Mouse (Mus musculus) E14TG2a.4 (cell line): ENCODE measurements at regions not wholly inside any gene's neighbourhood (a gene's known extent, or its start where the extent isn't known, plus 50 kb on each side); places are given as distances from the start of the nearest gene placed in this dataset.

Experiments used
- H3K27me3 ChIP-seq: 2 replicates; pipeline ENCODE4 v1.6.1; 2014; ENCODE audit warnings: low read length, control low read depth; ENCODE audit not compliant: insufficient read depth
- H3K36me3 ChIP-seq: 2 replicates; pipeline ENCODE4 v1.6.1; 2014; ENCODE audit warnings: low read length, control low read depth; ENCODE audit not compliant: insufficient read depth
- H3K4me1 ChIP-seq: replicated peaks from 2 replicates; pipeline ENCODE4 v1.6.1; 2014; ENCODE audit warnings: low read depth, low read length, control low read depth
- H3K4me3 ChIP-seq: replicated peaks from 2 replicates; pipeline ENCODE4 v1.5.1; 2014; ENCODE audit warnings: mild to moderate bottlenecking, low read length
- H3K9me3 ChIP-seq: 2 replicates; pipeline ENCODE4 v1.6.1; 2014; ENCODE audit warnings: low read length, control low read depth
- CTCF ChIP-seq: conservative IDR thresholded peaks from 2 replicates; pipeline ENCODE4 v1.5.1; 2014; ENCODE audit warnings: low read length
- NANOG ChIP-seq: IDR thresholded peaks from 2 replicates; pipeline ENCODE4 v1.6.1; 2014; ENCODE audit warnings: borderline replicate concordance, low read length, mixed read lengths
- POU5F1 ChIP-seq: IDR thresholded peaks from 2 replicates; pipeline ENCODE4 v1.6.1; 2014; ENCODE audit warnings: low read length, borderline replicate concordance

- no peak overlapping the region for H3K4me3 ChIP-seq
- H3K27me3 ChIP-seq, result no peaks in the 10 kb centered on the region
- H3K4me1 ChIP-seq, result no peaks in the 10 kb centered on the region
- H3K9me3 ChIP-seq, result peaks cover 93% of the 10 kb centered on the region
- TF ChIP-seq CTCF (no peak), POU5F1 (no peak), NANOG (no peak)
- H3K36me3 ChIP-seq, result no peaks in the 10 kb centered on the region
These were observed 846.7 kb downstream of the Synb start for GRCm38 (mm10) chr14:68447240-68447923.

DNA sequence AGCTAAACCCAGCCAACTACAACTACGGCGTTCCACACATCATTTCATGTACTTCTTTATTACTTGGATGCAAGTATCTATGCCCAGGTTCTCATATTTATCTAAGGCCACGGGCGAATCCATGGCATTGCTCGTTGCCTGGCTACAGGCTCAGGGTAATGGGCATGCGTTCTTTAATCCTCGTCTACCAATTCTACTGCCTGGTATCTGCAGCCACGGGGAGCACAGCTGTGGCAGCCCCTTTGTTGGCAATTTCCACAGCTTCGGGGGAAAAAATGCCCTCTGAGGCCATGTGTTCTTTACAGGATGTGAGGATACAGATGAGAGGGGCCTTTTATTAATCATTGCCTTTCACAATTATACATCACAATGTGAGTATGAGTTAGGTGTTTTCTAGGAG lies 860.8 kb downstream of the Synb start:
- no peaks in the 10 kb centered on the region; the same call in 1 of the 2 replicates for H3K9me3 ChIP-seq
- H3K36me3 ChIP-seq, result no peaks in the 10 kb centered on the region
- H3K4me3 ChIP-seq, result no peak overlapping the region
- H3K27me3 ChIP-seq, result no peaks in the 10 kb centered on the region
- TF ChIP-seq NANOG (no peak), CTCF (no peak), POU5F1 (no peak)
- H3K4me1 ChIP-seq, result no peaks in the 10 kb centered on the region

- TF ChIP-seq NANOG (no peak), POU5F1 (no peak), CTCF (no peak)
These were observed 862.0 kb downstream of the Synb start for GRCm38 (mm10) chr14:68432111-68432510.

DNA sequence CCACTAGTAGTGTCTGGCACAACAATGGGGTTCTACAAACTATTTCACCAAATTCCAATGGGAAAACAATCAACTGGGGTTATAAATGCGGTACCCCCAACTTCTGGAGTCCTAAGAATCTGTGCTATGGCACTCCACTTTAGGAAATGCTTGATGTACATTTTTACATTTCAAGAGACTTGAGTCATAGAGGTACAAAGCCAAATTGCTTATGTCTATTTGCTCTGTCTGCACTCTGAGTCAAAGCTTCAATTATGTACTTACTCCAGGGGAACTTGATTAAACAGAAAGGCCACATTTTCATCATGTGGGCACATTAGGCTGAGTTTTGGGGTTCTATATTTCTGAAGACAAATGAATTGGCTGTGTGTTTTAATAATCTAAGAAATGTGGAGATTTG lies 866.9 kb downstream of the Synb start:
- TF ChIP-seq POU5F1, result no peak
- no peak for TF ChIP-seq NANOG
- TF ChIP-seq CTCF, result no peak
- Histone ChIP-seq H3K36me3 (no peaks in the 10 kb centered on the region), H3K4me1 (no peaks in the 10 kb centered on the region), H3K9me3 (no peaks in the 10 kb centered on the region), H3K4me3 (no peak overlapping the region), H3K27me3 (no peaks in the 10 kb centered on the region)

More at GRCm38 (mm10) chr14:68432111-68432510, 862.0 kb downstream of the Synb start:
- no peaks in the 10 kb centered on the region for H3K27me3 ChIP-seq
- no peaks in the 10 kb centered on the region for H3K36me3 ChIP-seq
- H3K4me3 ChIP-seq, result no peak overlapping the region
- no peaks in the 10 kb centered on the region for H3K4me1 ChIP-seq
- no peaks in the 10 kb centered on the region; the same call in 1 of the 2 replicates for H3K9me3 ChIP-seq

DNA sequence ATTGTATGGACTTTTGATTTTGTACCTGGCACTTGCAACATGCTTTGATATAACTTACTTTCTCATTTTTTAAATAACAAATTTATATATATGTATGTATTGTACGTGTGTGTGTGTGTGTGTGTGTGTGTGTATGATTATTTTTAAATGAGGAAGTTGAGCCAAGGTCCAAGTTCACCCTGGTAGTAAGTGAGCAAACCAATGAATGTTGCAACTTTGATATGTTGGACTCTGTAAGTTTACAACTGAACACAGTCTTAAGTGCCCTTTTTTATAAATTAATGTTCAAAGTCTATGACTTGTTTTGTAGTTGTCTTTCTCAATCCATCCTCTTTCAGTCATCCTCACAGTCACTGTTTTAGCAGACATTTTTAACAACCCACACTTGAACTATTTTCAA lies 901.7 kb downstream of the Synb start:
- H3K36me3 ChIP-seq, result no peaks in the 10 kb centered on the region
- peaks cover 7% of the 10 kb centered on the region for H3K9me3 ChIP-seq
- no peaks in the 10 kb centered on the region for H3K27me3 ChIP-seq
- no peak for TF ChIP-seq NANOG
- no peak for TF ChIP-seq CTCF
- TF ChIP-seq POU5F1, result no peak
- H3K4me3 ChIP-seq, result no peak overlapping the region
- no peaks in the 10 kb centered on the region for H3K4me1 ChIP-seq

GRCm38 (mm10) chr14:68391875-68392274 lies 902.2 kb downstream of the Synb start:
- TF ChIP-seq CTCF (no peak), NANOG (no peak), POU5F1 (no peak)
- Histone ChIP-seq H3K9me3 (peaks cover 7% of the 10 kb centered on the region), H3K4me1 (no peaks in the 10 kb centered on the region), H3K36me3 (no peaks in the 10 kb centered on the region), H3K4me3 (no peak overlapping the region), H3K27me3 (no peaks in the 10 kb centered on the region)

- no peaks in the 10 kb centered on the region for H3K27me3 ChIP-seq
- H3K36me3 ChIP-seq, result no peaks in the 10 kb centered on the region
- no peaks in the 10 kb centered on the region for H3K4me1 ChIP-seq
- TF ChIP-seq POU5F1, result no peak
- TF ChIP-seq NANOG, result no peak
- TF ChIP-seq CTCF, result no peak
- no peak overlapping the region for H3K4me3 ChIP-seq
- no peaks in the 10 kb centered on the region for H3K9me3 ChIP-seq
These were observed 912.4 kb downstream of the Synb start for GRCm38 (mm10) chr14:68381741-68382140.

DNA sequence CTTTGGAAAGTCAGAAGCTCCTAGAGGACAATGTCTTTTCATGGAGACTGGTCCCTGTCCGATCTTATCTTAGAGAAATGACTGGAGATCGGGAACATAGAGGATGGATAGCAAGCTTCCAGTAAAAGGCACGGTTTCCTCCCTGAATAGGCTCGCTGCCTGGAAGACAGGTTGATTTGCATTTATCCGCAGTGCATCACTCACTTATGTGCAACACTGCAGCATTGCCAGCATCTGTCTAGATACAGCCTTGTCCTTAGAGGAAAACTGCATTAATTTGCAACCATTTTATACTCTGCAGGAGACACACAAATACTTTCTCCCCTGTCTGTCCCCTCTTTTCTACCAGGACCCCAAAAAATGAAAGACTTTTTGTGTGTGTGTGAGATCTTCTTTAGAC lies 926.4 kb downstream of the Synb start:
- H3K27me3 ChIP-seq, result no peaks in the 10 kb centered on the region
- TF ChIP-seq POU5F1 (no peak), NANOG (no peak), CTCF (no peak)
- H3K36me3 ChIP-seq, result no peaks in the 10 kb centered on the region
- no peak overlapping the region for H3K4me3 ChIP-seq
- H3K4me1 ChIP-seq, result no peaks in the 10 kb centered on the region
- H3K9me3 ChIP-seq, result no peaks in the 10 kb centered on the region

DNA sequence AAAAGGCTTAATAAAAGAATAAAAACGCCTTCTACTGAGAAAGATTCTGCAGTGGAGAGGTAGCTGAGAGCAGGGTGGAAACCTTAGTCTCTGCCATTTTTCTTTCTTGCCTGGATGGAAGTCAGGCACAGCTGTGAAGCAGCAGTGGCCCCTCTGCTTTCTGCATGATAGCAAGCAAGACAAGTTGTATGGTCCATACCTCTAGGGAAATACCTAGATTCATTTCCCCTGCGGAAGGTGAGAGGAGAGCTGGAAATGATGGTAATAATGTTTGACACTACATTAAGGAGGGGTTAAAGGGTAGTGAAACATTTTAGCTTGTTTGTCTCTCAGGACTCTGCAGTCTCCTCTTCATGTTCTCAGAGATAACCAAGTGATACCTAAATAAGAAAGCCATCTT lies 930.2 kb downstream of the Synb start:
- no peaks in the 10 kb centered on the region for H3K27me3 ChIP-seq
- no peak overlapping the region for H3K4me3 ChIP-seq
- no peaks in the 10 kb centered on the region for H3K9me3 ChIP-seq
- H3K4me1 ChIP-seq, result no peaks in the 10 kb centered on the region
- TF ChIP-seq NANOG, result no peak
- no peak for TF ChIP-seq POU5F1
- TF ChIP-seq CTCF, result no peak
- no peaks in the 10 kb centered on the region for H3K36me3 ChIP-seq
